Mouse (Mus musculus) frontal cortex, postnatal 10 days (tissue): ENCODE data around the gene Ston1.
A peak's percentile ranks its signal among the peaks of the same experiment; 100 is the strongest.

Source experiments
- DNase-seq, 2 experiments: peaks; one replicate each; pipeline ENCODE4 v3.0.0; 2022; ENCODE audit warnings: low spot score in 2 of 2, mixed read lengths in 1 of 2

Gene Ston1

GRCm38 (mm10) chr17:88625350-88625749 lies 27.9 kb downstream of the Ston1 start:
- no peak for DNase-seq

GRCm38 (mm10) chr17:88625931-88626330 lies 28.4 kb downstream of the Ston1 start:
- no peak for DNase-seq

- DNase-seq = no peak
Measured at GRCm38 (mm10) chr17:88626347-88626811, 28.9 kb downstream of the Ston1 start.

DNA sequence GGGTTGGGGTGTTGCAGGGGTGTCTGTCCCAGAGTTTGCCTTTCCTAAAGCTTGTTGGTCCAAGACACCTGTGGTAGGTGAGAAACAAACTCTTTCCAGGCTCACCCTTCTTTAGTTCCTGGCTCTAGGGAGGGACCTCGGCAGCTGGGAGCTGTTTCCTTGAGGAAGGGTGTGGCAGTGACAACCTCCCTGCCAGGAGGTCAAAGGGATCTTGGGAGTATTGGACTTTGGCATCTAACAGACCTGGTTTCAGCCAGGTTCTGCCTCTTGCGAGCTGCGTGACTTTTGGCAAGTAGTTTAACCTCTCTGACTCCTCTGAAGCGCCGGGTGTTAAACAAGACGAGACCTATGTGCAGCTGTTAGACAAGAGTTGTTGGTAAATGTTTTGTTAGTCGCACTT lies 29.7 kb downstream of the Ston1 start:
- no peak for DNase-seq

DNA sequence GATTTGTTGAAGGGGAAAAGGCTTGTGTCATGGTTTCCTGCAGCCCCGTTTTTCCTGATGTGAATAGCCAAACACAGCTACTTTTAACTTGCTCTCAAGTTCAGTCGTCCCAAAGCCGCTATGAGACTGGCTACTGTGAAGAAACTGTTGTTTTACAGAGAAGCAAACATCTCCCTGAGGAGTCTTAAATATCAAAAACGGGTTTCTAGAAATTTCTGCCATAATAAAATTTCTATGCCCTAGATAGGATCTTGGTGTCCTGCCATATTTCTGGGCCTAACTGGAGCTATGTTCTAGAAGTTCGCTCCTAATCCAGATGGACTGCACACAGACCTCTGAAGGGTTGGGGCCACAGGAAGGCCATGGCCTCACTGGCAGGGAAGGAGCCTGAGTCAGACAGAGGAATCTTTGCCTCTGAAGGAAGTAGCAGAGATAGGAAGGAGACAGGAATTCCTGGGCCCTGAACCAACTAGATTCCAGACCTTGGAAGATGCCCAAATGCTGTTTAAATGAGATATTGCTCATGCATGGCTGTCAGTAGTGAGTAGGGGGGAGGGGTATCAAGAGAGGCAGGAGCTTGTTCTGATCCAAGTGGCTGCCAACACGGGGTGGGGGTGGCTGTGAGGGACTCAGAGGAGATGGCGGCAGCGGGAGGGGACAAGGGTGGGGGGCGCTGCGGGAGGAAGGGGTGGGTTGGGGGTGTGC lies 31.3 kb downstream of the Ston1 start:
- DNase-seq = peak in 1 of 2 experiments; percentile 57

DNA sequence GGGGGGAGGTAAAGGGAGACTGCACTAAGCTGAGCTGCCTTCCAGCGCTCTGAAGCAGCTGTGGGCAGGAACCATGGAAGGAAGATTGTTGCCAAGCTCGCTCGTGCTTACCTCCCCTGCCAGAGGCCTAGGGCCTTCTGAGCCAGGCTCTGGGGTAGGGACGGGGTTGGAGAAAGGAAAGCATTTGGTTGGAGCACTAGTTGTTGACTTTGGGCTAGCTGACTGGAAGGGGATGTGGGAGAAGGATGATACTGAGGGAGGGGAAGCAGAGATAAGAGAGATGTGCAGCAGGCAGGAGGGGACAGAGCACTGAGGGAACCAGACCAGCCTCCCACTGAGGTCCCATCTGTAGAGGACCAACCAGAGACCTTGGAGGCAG lies 31.9 kb downstream of the Ston1 start:
- DNase-seq = no peak

GRCm38 (mm10) chr17:88629931-88630553 lies 32.6 kb downstream of the Ston1 start:
- no peak for DNase-seq

DNA sequence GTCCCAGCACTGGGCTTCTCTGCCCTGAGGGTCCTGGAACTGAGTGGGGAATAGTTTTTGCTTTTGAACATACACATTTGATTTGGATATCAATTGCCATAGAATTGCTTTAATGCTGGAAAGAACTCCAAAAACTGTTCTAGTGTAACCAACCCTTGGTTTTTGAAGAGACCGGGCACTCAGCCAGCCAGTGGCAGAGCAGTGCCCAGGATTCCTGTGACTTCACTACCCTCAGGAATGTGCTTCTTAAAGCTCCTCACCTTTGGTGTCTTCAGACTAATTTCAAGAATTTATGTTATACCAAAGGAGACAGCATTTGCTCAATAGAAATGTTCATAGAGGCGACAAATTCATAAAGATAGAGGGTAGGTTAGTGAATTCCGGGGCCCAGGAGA lies 33.1 kb downstream of the Ston1 start:
- DNase-seq = no peak

DNA sequence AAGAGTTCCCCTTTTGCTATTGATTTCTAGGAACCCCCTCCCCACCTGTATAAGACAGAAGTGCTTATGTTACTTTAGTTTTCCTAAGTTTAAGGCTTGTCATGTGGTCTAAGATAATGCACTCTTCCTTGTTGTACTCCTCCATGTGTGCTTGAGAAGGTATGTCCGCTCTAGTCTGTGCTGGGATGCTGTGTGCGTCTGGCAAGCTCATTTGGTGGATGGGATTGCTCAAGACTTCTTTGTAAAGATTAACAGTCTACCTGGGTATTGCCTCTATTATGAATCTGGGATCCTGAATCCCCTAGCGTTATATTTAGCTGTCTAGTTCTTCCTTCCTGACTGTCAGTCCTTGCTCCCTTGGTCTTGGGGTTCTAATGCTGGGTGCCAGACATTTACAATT lies 35.1 kb downstream of the Ston1 start:
- DNase-seq = no peak

GRCm38 (mm10) chr17:88636076-88636475 lies 38.6 kb downstream of the Ston1 start:
- DNase-seq = no peak

DNA sequence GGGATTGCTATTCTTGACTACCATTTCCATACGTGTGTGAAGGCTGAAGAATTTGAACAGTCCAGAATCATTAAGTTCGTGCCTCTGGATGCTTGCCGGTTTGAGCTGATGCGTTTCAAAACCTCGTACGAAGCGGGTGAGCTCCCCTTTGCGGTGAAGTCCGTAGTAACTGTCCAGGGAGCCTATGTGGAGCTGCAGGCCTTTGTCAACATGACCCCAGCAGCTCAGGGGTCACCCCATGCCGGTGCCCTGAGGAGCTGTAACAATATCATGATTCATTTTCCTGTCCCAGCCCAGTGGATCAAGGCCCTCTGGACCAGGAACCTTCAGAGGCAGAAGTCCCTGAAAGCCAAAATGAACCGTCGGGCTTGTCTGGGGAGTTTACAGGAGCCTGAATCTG lies 39.1 kb downstream of the Ston1 start:
- DNase-seq = no peak

DNA sequence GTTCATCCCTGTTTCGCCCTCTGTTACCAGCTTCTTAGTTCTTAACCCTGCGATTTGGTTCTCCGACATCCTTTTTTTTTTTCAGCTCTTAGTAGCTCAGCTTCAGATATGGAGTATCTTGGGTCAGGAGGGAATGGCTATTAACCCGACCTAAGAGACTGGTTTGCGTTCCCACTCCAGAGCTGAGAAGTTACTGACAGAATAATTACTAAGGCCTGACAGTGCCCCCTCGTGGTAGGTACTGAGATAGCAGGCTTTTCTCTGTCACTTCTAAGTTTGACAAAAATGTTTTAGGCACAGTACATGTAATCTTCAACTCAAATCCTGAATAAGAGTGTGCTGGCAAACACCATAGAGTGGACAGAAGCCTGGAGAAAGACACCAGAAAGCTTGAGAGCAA lies 43.5 kb downstream of the Ston1 start:
- peak in 1 of 2 experiments; percentile 53 for DNase-seq

DNA sequence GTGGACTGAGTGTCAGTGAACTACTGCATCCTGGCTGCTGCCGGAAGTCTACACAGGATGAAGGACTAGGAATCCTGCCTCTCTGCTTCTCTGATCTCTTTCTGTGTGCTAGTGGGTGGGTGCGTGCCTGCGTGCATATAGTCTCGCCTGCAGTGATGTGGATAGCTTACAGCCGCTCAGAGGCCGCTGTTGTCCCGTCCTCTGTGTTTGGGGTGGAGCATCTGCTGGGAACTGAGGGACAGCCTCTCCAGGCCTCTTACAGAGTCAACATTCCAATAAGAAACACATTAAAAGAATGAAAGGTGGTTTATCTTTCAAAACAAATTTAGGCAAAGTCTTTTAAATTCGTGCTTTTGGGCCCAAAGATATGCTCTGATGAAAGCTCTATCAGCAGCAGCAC lies 44.4 kb downstream of the Ston1 start:
- no peak for DNase-seq

GRCm38 (mm10) chr17:88644876-88645275 lies 47.4 kb downstream of the Ston1 start:
- no peak for DNase-seq

GRCm38 (mm10) chr17:88645299-88645698 lies 47.8 kb downstream of the Ston1 start:
- DNase-seq = no peak

- DNase-seq = no peak
Measured at GRCm38 (mm10) chr17:88647149-88647548, 49.7 kb downstream of the Ston1 start.

GRCm38 (mm10) chr17:88652010-88652409 lies 54.5 kb downstream of the Ston1 start:
- DNase-seq = peak in 1 of 2 experiments; percentile 74

- peak; percentile 65 to 85 for DNase-seq
Measured at GRCm38 (mm10) chr17:88652702-88653374, 55.4 kb downstream of the Ston1 start.

DNA sequence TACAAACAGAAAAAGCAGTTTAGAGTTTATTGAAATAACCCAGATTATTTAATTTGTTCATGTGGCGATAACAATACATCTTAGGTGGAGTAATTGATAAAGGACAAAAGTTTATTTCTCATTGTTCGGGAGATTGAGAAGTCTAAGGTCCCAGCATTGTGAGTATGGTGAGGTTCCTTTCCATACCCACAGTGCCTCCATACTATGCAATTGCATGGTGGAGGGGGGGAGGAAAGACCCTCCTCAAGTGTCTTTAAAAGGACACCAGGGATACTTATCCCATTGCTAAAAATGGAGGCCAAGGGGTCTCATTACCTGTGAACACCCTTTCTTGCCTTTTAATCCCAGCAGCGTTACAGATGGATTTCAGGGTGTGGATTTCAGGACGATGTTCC lies 55.9 kb downstream of the Ston1 start:
- no peak for DNase-seq

DNA sequence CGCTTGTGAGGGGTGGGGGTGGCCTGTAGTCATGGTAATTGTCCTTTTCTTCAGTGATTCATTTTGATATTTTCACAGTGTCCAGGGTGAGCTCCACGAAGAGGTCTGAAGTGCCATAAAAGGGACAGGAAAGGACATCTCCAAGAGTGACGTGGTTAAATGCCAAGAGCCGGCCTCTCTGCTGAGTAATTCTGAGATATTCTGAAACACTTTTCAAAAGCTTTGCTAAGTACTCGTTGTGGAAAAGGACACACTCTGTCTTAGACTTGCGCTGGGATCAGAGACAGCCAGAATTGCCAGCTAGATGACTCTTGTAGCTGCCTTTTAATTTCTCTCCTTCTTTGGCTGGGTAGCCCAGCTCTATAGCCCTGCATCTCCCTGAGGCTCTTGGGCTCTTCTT lies 61.0 kb downstream of the Ston1 start:
- DNase-seq = no peak

DNA sequence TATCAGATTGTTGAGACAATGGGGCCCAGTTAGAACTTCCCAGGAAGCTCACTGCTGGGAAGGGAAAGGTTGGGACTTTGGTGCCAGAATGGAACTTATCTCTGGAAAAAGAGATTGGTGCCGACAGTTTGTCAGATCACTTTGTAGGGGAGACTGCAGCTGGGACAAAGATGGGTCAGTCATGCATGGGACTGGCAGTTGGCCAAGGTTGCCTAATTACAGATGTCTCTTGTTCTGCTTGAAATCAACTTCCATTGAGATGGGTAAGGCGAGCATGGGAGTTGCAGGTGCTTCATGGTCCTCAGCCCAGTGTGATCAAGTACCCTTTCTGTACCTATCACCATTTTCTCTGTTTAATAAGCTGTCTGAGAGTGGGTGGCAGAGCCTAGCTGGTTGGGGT lies 68.6 kb downstream of the Ston1 start:
- DNase-seq = no peak

- DNase-seq = peak in 1 of 2 experiments; percentile 37
Measured at GRCm38 (mm10) chr17:88668452-88668851, 71.0 kb downstream of the Ston1 start, which contains the start of gene Gtf2a1l. Gene Gtf2a1l, plus strand, starts transcription at chr17:88668660.

DNA sequence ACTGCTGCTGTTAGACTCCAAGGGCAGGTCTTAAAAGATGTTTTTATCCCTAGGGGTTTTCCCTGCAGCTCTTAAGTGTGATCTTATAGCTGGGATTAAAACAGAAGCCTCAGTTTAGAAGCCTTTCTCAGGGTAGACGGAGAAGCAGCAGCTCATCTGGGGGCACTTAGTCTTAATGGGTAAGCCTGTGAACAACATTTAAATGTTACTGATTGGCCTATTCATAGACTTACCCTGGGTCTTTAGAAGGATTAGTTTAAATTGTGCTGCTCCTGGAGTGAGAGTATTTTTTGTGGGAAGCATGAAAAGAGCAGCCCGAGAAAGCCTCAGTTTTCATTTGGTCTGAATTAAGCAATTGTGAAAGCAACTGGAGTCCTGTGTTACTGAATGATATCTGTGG lies 72.4 kb downstream of the Ston1 start:
- DNase-seq = no peak
